Mouse (Mus musculus): ENCODE measurements around the gene Foxa3. TPM values are rescaled to one million over a fixed set of nuclear protein-coding genes. Genes with fewer than 3 reads are reported as not detected.

Gene Foxa3
- polyA plus RNA-seq, 1 experiment from 2014 or later, result 1.3 TPM

GRCm38 (mm10) chr7:18991660-18992293 lies 31.6 kb downstream of the Foxa3 start:
- Histone ChIP-seq H3K27ac (no peak overlapping the region), H3K27me3 (peaks cover 27% of the 10 kb centered on the region), H3K4me2 (peak overlapping the region; percentile 92), H3K9ac (peak overlapping the region; percentile 59), H3K9me3 (replicated peaks) (no peaks in the 10 kb centered on the region), H3K4me1 (peaks cover 36% of the 10 kb centered on the region), H3K36me3 (peaks cover 22% of the 10 kb centered on the region), H3K4me3 (replicated peaks) (peak overlapping the region; percentile 55)
- no peak; the same call in 1 of the 2 replicates for ATAC-seq (replicated peaks; ENCODE audit: low FRiP score)
- under 1% methylated on average over 59 of the region's 59 CpGs for WGBS

- H3K4me3 ChIP-seq (replicated peaks), result peak within 1 kb of the TSS; percentile 55
- peaks cover 27% of the 10 kb centered on the region for H3K27me3 ChIP-seq
- 0% methylated on average over 37 of the region's 37 CpGs for whole genome bisulfite sequencing
- H3K36me3 ChIP-seq, result peaks cover 12% of the 10 kb centered on the region
- peak within 1 kb of the TSS; percentile 92 for H3K4me2 ChIP-seq
- peak within 1 kb of the TSS; percentile 93 for H3K27ac ChIP-seq
- H3K4me1 ChIP-seq, result peaks cover 36% of the 10 kb centered on the region
- ATAC-seq (replicated peaks; ENCODE audit: low FRiP score), result peak; percentile 96
- H3K9me3 ChIP-seq (replicated peaks), result no peaks in the 10 kb centered on the region
- H3K9ac ChIP-seq, result peak within 1 kb of the TSS; percentile 59
Measured at GRCm38 (mm10) chr7:18990601-18991295, 32.6 kb downstream of the Foxa3 start, which contains the start of gene Mypop. Mypop (plus strand) TSS chr7:18991245.

- Histone ChIP-seq H3K9me3 (replicated peaks) (no peaks in the 10 kb centered on the region), H3K27ac (peak overlapping the region; percentile 93), H3K9ac (no peak overlapping the region), H3K4me3 (replicated peaks) (peak overlapping the region; percentile 55), H3K4me2 (peak overlapping the region; percentile 92), H3K27me3 (peaks cover 27% of the 10 kb centered on the region), H3K4me1 (peaks cover 33% of the 10 kb centered on the region), H3K36me3 (peaks cover 5% of the 10 kb centered on the region; the same call in 1 of the 2 replicates)
- peak; percentile 8; the same call in 1 of the 2 replicates for ATAC-seq (replicated peaks; ENCODE audit: low FRiP score)
- WGBS, result 8% methylated on average over 5 of the region's 5 CpGs
Measured at GRCm38 (mm10) chr7:18989995-18990394, 33.3 kb downstream of the Foxa3 start.

GRCm38 (mm10) chr7:18988780-18989179 lies 34.6 kb downstream of the Foxa3 start:
- no peak for ATAC-seq (replicated peaks; ENCODE audit: low FRiP score)
- Histone ChIP-seq H3K27me3 (peaks cover 27% of the 10 kb centered on the region), H3K36me3 (peaks cover 4% of the 10 kb centered on the region; the same call in 1 of the 2 replicates), H3K4me1 (peaks cover 30% of the 10 kb centered on the region), H3K9ac (no peak overlapping the region), H3K27ac (no peak overlapping the region), H3K4me3 (replicated peaks) (no peak overlapping the region), H3K4me2 (no peak overlapping the region), H3K9me3 (replicated peaks) (no peaks in the 10 kb centered on the region)
- WGBS, result 68% methylated on average over 6 of the region's 6 CpGs

- ATAC-seq (replicated peaks; ENCODE audit: low FRiP score), result no peak
- no peaks in the 10 kb centered on the region for H3K9me3 ChIP-seq (replicated peaks)
- 77% methylated on average over 13 of the region's 13 CpGs for WGBS
- H3K4me2 ChIP-seq, result no peak overlapping the region
- H3K27ac ChIP-seq, result no peak overlapping the region
- no peak overlapping the region for H3K9ac ChIP-seq
- H3K27me3 ChIP-seq, result peaks cover 17% of the 10 kb centered on the region
- peaks cover 25% of the 10 kb centered on the region for H3K4me1 ChIP-seq
- no peaks in the 10 kb centered on the region for H3K36me3 ChIP-seq
- no peak overlapping the region for H3K4me3 ChIP-seq (replicated peaks)
Measured at GRCm38 (mm10) chr7:18987747-18988146, 35.6 kb downstream of the Foxa3 start.

- Histone ChIP-seq H3K9ac (no peak within 1 kb of the TSS), H3K27ac (no peak within 1 kb of the TSS), H3K4me2 (no peak within 1 kb of the TSS), H3K27me3 (peaks cover 10% of the 10 kb centered on the region), H3K36me3 (no peaks in the 10 kb centered on the region), H3K4me1 (peaks cover 18% of the 10 kb centered on the region), H3K9me3 (replicated peaks) (no peaks in the 10 kb centered on the region), H3K4me3 (replicated peaks) (no peak within 1 kb of the TSS)
- no peak for ATAC-seq (replicated peaks; ENCODE audit: low FRiP score)
- 42% methylated on average over 2 of the region's 2 CpGs for WGBS
Measured at GRCm38 (mm10) chr7:18987100-18987499, 36.2 kb downstream of the Foxa3 start, which contains the start of gene Nanos2. Nanos2 (plus strand) TSS chr7:18987400.

GRCm38 (mm10) chr7:18986503-18986902 lies 36.8 kb downstream of the Foxa3 start:
- no peak for ATAC-seq (replicated peaks; ENCODE audit: low FRiP score)
- 72% methylated on average over 2 of the region's 2 CpGs for WGBS
- H3K4me1 ChIP-seq, result peaks cover 12% of the 10 kb centered on the region
- H3K27me3 ChIP-seq, result peaks cover 4% of the 10 kb centered on the region
- no peaks in the 10 kb centered on the region for H3K36me3 ChIP-seq
- no peaks in the 10 kb centered on the region for H3K9me3 ChIP-seq (replicated peaks)
- no peak overlapping the region for H3K4me3 ChIP-seq (replicated peaks)
- H3K4me2 ChIP-seq, result no peak overlapping the region
- no peak overlapping the region for H3K9ac ChIP-seq
- H3K27ac ChIP-seq, result no peak overlapping the region

- H3K27me3 ChIP-seq, result peaks cover 13% of the 10 kb centered on the region; the same call in 1 of the 2 replicates
- WGBS, result 84% methylated on average over 9 of the region's 9 CpGs
- no peak overlapping the region for H3K27ac ChIP-seq
- H3K9me3 ChIP-seq (replicated peaks), result no peaks in the 10 kb centered on the region
- H3K4me1 ChIP-seq, result no peaks in the 10 kb centered on the region
- H3K4me3 ChIP-seq (replicated peaks), result no peak overlapping the region
- H3K36me3 ChIP-seq, result no peaks in the 10 kb centered on the region
- no peak overlapping the region for H3K9ac ChIP-seq
- H3K4me2 ChIP-seq, result no peak overlapping the region
- no peak for ATAC-seq (replicated peaks; ENCODE audit: low FRiP score)
Measured at GRCm38 (mm10) chr7:18978381-18978780, 45.0 kb downstream of the Foxa3 start.

GRCm38 (mm10) chr7:18970956-18971355 lies 52.4 kb downstream of the Foxa3 start:
- ATAC-seq (replicated peaks; ENCODE audit: low FRiP score), result no peak
- H3K9ac ChIP-seq, result no peak overlapping the region
- H3K27ac ChIP-seq, result no peak overlapping the region
- no peaks in the 10 kb centered on the region for H3K36me3 ChIP-seq
- H3K4me1 ChIP-seq, result no peaks in the 10 kb centered on the region
- WGBS, result 88% methylated on average over 3 of the region's 3 CpGs
- no peak overlapping the region for H3K4me3 ChIP-seq (replicated peaks)
- peaks cover 29% of the 10 kb centered on the region for H3K27me3 ChIP-seq
- no peak overlapping the region for H3K4me2 ChIP-seq
- H3K9me3 ChIP-seq (replicated peaks), result no peaks in the 10 kb centered on the region

- 8% methylated on average over 8 of the region's 8 CpGs for WGBS
- H3K4me3 ChIP-seq (replicated peaks), result no peak overlapping the region
- no peak for ATAC-seq (replicated peaks; ENCODE audit: low FRiP score)
- H3K9me3 ChIP-seq (replicated peaks), result no peaks in the 10 kb centered on the region
- H3K27me3 ChIP-seq, result peaks cover 49% of the 10 kb centered on the region
- no peak overlapping the region for H3K27ac ChIP-seq
- no peaks in the 10 kb centered on the region for H3K36me3 ChIP-seq
- peaks cover 14% of the 10 kb centered on the region for H3K4me1 ChIP-seq
- H3K4me2 ChIP-seq, result no peak overlapping the region
- no peak overlapping the region for H3K9ac ChIP-seq
Measured at GRCm38 (mm10) chr7:18967603-18968002, 55.7 kb downstream of the Foxa3 start.

GRCm38 (mm10) chr7:18965312-18965711 lies 58.0 kb downstream of the Foxa3 start:
- Histone ChIP-seq H3K27me3 (peaks cover 72% of the 10 kb centered on the region), H3K4me2 (no peak overlapping the region), H3K36me3 (no peaks in the 10 kb centered on the region), H3K9me3 (replicated peaks) (no peaks in the 10 kb centered on the region), H3K4me3 (replicated peaks) (no peak overlapping the region), H3K9ac (no peak overlapping the region), H3K27ac (no peak overlapping the region), H3K4me1 (peaks cover 21% of the 10 kb centered on the region)
- 80% methylated on average over 5 of the region's 5 CpGs for WGBS
- ATAC-seq (replicated peaks; ENCODE audit: low FRiP score), result no peak

GRCm38 (mm10) chr7:18963294-18963843 lies 60.0 kb downstream of the Foxa3 start:
- no peaks in the 10 kb centered on the region for H3K36me3 ChIP-seq
- WGBS, result 3% methylated on average over 19 of the region's 19 CpGs
- H3K4me2 ChIP-seq, result peak overlapping the region; percentile 55
- no peak overlapping the region; the same call in 1 of the 2 replicates for H3K4me3 ChIP-seq (replicated peaks)
- peaks cover 90% of the 10 kb centered on the region for H3K27me3 ChIP-seq
- no peak overlapping the region for H3K27ac ChIP-seq
- H3K9me3 ChIP-seq (replicated peaks), result no peaks in the 10 kb centered on the region
- no peak for ATAC-seq (replicated peaks; ENCODE audit: low FRiP score)
- no peak overlapping the region for H3K9ac ChIP-seq
- H3K4me1 ChIP-seq, result peaks cover 29% of the 10 kb centered on the region
